Mouse (Mus musculus) mouse embryonic stem cell (cell line): ENCODE data around the gene Kctd15.

ENCODE experiments used
- in situ Hi-C, 2 experiments: fragments of 300-500 bp; cut with MboI; formaldehyde crosslinking; loops; 1 replicate in 1 of 2; 3 replicates in 1 of 2; pipeline ENCODE4 v1.14.3; 2019 to 2020; ENCODE audit warnings: low sequenced_read_pairs in 2 of 2, low pct_unique_long_range_greater_than_20kb in 1 of 2, mixed read lengths in 1 of 2; ENCODE audit not compliant: unreplicated experiment in 1 of 2

The Kctd15 gene

GRCm38 (mm10) chr7:34671911-34672310 lies 15.4 kb upstream of the Kctd15 start:
- in situ Hi-C loops = loop anchor here (5.0 to 10.0 kb wide), 3 partner anchors 55 to 265 kb away; no protein-coding TSS in a partner anchor

GRCm38 (mm10) chr7:34670778-34671177 lies 14.2 kb upstream of the Kctd15 start:
- in situ Hi-C loops = loop anchor here (5.0 to 10.0 kb wide), 3 partner anchors 53 to 263 kb away; no protein-coding TSS in a partner anchor

GRCm38 (mm10) chr7:34669336-34669735 lies 12.8 kb upstream of the Kctd15 start:
- in situ Hi-C loops = loop anchor here in 1 of 2 experiments (5.0 kb wide), 1 partner anchor 52 kb away; no protein-coding TSS in a partner anchor

GRCm38 (mm10) chr7:34667874-34668273 lies 11.3 kb upstream of the Kctd15 start:
- in situ Hi-C loops = loop anchor here in 1 of 2 experiments (5.0 kb wide), 1 partner anchor 51 kb away; no protein-coding TSS in a partner anchor

GRCm38 (mm10) chr7:34663145-34663544 lies 6.6 kb upstream of the Kctd15 start:
- in situ Hi-C loops = no loop called here

GRCm38 (mm10) chr7:34662227-34662626 lies 5.7 kb upstream of the Kctd15 start:
- in situ Hi-C loops = no loop called here

GRCm38 (mm10) chr7:34659386-34660085 lies 3.0 kb upstream of the Kctd15 start:
- in situ Hi-C loops = no loop called here

GRCm38 (mm10) chr7:34655086-34655839 lies 1.3 kb downstream of the Kctd15 start:
- in situ Hi-C loops = no loop called here

- in situ Hi-C loops = no loop called here
Observed at GRCm38 (mm10) chr7:34654441-34655085, 2.0 kb downstream of the Kctd15 start.

GRCm38 (mm10) chr7:34653731-34654440 lies 2.6 kb downstream of the Kctd15 start:
- in situ Hi-C loops = no loop called here

- in situ Hi-C loops = no loop called here
Observed at GRCm38 (mm10) chr7:34652751-34653502, 3.6 kb downstream of the Kctd15 start.

- in situ Hi-C loops = no loop called here
Observed at GRCm38 (mm10) chr7:34651381-34651780, 5.2 kb downstream of the Kctd15 start.

- in situ Hi-C loops = no loop called here
Observed at GRCm38 (mm10) chr7:34647052-34647451, 9.5 kb downstream of the Kctd15 start.

- in situ Hi-C loops = no loop called here
Observed at GRCm38 (mm10) chr7:34646144-34646795, 10.3 kb downstream of the Kctd15 start.

- in situ Hi-C loops = no loop called here
Observed at GRCm38 (mm10) chr7:34645623-34646022, 10.9 kb downstream of the Kctd15 start.

GRCm38 (mm10) chr7:34644591-34644990 lies 11.9 kb downstream of the Kctd15 start:
- in situ Hi-C loops = no loop called here

GRCm38 (mm10) chr7:34643329-34643728 lies 13.2 kb downstream of the Kctd15 start:
- in situ Hi-C loops = no loop called here
